18 mouse cellular contexts compared by ENCODE assay signal in the genomic region with DNA sequence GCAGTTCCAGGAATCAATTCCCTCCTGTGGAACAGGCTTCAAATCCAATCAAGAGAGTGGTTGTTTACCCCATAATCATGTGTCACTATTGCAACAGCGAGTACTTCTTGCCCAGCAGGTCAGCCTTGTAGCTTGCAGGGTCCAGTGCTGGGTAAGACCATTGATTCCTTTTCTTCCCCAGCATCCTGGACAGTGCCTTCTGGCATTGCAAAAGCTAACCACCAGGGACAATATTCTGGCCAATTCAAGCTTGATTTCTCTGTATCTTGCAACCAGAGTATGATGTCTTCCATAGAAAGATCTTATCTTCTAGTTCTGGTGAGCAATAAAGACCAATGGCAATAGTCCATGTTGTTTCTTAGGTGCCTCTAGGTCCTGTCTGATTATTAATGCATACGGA.
"Had no signal": no experiment of that assay in that cellular context is flagged by ENCODE, and none has a peak within 500 bp of the region (broad histone marks: within the 10 kb centered on the region; RNA-seq: fewer than 3 reads in every experiment).

No protein-coding gene starts in this region.

- H3K27ac ChIP-seq: lung, embryonic 15.5 days; macrophage; midbrain, embryonic 13.5 days; midbrain, embryonic 15.5 days; neural tube, embryonic 12.5 days; stomach, embryonic 15.5 days; stomach, postnatal 0 days had no signal

- DNase-seq: liver, postnatal 0 days; lung, adult 2 months; lung, postnatal 14 days; lung, postnatal 36 days; right cerebral cortex, postnatal 14 days; thymus, adult 18-20 months; thymus, postnatal 14 days; thymus, postnatal 36 days had no signal

- H3K4me3 ChIP-seq: lung, embryonic 15.5 days; megakaryocyte, embryonic 14.5 days; midbrain, embryonic 13.5 days; midbrain, embryonic 15.5 days; neural tube, embryonic 12.5 days; stomach, embryonic 15.5 days had no signal

- H3K4me2 ChIP-seq: lung, embryonic 15.5 days; midbrain, embryonic 11.5 days; midbrain, embryonic 13.5 days; midbrain, embryonic 15.5 days; neural tube, embryonic 12.5 days; stomach, embryonic 15.5 days had no signal

- H3K27me3 ChIP-seq: lung, embryonic 15.5 days; megakaryocyte, embryonic 14.5 days; midbrain, embryonic 13.5 days; midbrain, embryonic 15.5 days; neural tube, embryonic 12.5 days; stomach, embryonic 15.5 days had no signal

- ATAC-seq: liver, postnatal 0 days; lung, postnatal 0 days; midbrain, embryonic 13.5 days; midbrain, embryonic 15.5 days had no signal

- H3K9ac ChIP-seq: liver, postnatal 0 days; lung, embryonic 15.5 days; midbrain, embryonic 13.5 days; midbrain, embryonic 15.5 days; neural tube, embryonic 12.5 days; stomach, embryonic 15.5 days had no signal

- H3K4me1 ChIP-seq: lung, embryonic 15.5 days; megakaryocyte, embryonic 14.5 days; midbrain, embryonic 13.5 days; midbrain, embryonic 15.5 days; neural tube, embryonic 12.5 days; stomach, embryonic 15.5 days had no signal

- H3K36me3 ChIP-seq: lung, embryonic 15.5 days; midbrain, embryonic 13.5 days; midbrain, embryonic 15.5 days; neural tube, embryonic 12.5 days; stomach, embryonic 15.5 days had no signal

- H3K9me3 ChIP-seq: lung, embryonic 15.5 days; midbrain, embryonic 13.5 days; midbrain, embryonic 15.5 days; neural tube, embryonic 12.5 days; stomach, embryonic 15.5 days had no signal
